Mouse (Mus musculus): Measurements from ENCODE around the gene Tmem205.

DNA sequence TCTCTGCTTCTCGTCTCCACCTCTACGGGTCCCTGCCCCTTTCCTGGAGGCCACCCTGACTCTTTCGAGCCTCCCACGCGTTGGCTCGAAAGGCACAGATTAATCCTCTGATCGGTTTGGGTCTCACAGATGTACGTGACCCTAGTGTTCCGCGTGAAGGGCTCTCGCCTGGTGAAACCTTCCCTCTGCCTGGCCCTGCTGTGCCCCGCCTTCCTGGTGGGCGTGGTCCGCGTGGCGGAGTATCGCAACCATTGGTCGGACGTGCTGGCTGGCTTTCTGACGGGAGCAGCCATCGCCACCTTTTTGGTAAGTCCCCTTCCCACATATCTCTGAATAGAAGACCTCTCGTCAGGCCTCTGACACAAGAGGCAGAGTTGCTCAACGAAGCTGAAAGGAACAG is 16.9 kb upstream of the Tmem205 start:
- no peak for TF ChIP-seq CTCF (IDR thresholded peaks at IDR 0.05; ENCODE audit: low read depth, low read length)
- no peak for TF ChIP-seq POLR2A (IDR thresholded peaks at IDR 0.05; ENCODE audit: insufficient read depth, low read length)
- TF ChIP-seq EP300 (IDR thresholded peaks at IDR 0.05; ENCODE audit: insufficient read depth, low read depth, low read length): no peak
